Mouse (Mus musculus): ENCODE data around the gene Pclaf. TPM values are rescaled to one million over a fixed set of nuclear protein-coding genes. Genes with fewer than 3 reads are reported as not detected.

The Pclaf gene
- polyA plus RNA-seq, 1 experiment from 2014 or later: 227 TPM

- H3K27ac ChIP-seq: peak overlapping the region; percentile 84
- peak; percentile 68 for ATAC-seq (ENCODE audit: insufficient number of reproducible peaks, insufficient read depth, low FRiP score, low TSS enrichment)
- peak overlapping the region; percentile 71 for H3K9ac ChIP-seq
- 0 out of 2 replicates have a peak, but pooled peaks cover 4% of the 10 kb centered on the region for H3K4me1 ChIP-seq
- peaks cover 10% of the 10 kb centered on the region for H3K36me3 ChIP-seq
- H3K4me2 ChIP-seq (replicated peaks): peak overlapping the region; percentile 83
- under 1% methylated on average over 34 of the region's 34 CpGs for WGBS
- H3K27me3 ChIP-seq: no peaks in the 10 kb centered on the region
- H3K4me3 ChIP-seq: peak overlapping the region; percentile 75
- no peaks in the 10 kb centered on the region for H3K9me3 ChIP-seq
Measured at GRCm38 (mm10) chr9:65909301-65909801, 19.3 kb downstream of the Pclaf start.

GRCm38 (mm10) chr9:65909837-65910236, 19.8 kb downstream of the Pclaf start:
- no peak for ATAC-seq (ENCODE audit: insufficient number of reproducible peaks, insufficient read depth, low FRiP score, low TSS enrichment)
- Histone ChIP-seq H3K27ac (peak overlapping the region; percentile 84), H3K4me1 (0 out of 2 replicates have a peak, but pooled peaks cover 4% of the 10 kb centered on the region)

GRCm38 (mm10) chr9:65913976-65914375, 23.9 kb downstream of the Pclaf start:
- ATAC-seq (ENCODE audit: insufficient number of reproducible peaks, insufficient read depth, low FRiP score, low TSS enrichment): no peak
- no peak overlapping the region for H3K4me2 ChIP-seq (replicated peaks)
- WGBS: 80% methylated on average over 2 of the region's 2 CpGs

More at GRCm38 (mm10) chr9:65909837-65910236, 19.8 kb downstream of the Pclaf start:
- 9% methylated on average over 4 of the region's 4 CpGs for WGBS
- Histone ChIP-seq H3K36me3 (peaks cover 8% of the 10 kb centered on the region), H3K9me3 (no peaks in the 10 kb centered on the region), H3K27me3 (no peaks in the 10 kb centered on the region), H3K4me2 (replicated peaks) (peak overlapping the region; percentile 83), H3K9ac (peak overlapping the region; percentile 71), H3K4me3 (peak overlapping the region; percentile 75)

GRCm38 (mm10) chr9:65917015-65917414, 27.0 kb downstream of the Pclaf start:
- Histone ChIP-seq H3K27me3 (no peaks in the 10 kb centered on the region), H3K27ac (no peak overlapping the region), H3K4me1 (no peaks in the 10 kb centered on the region), H3K36me3 (no peaks in the 10 kb centered on the region), H3K9ac (no peak overlapping the region), H3K9me3 (no peaks in the 10 kb centered on the region), H3K4me3 (no peak overlapping the region), H3K4me2 (replicated peaks) (no peak overlapping the region)
- WGBS: 85% methylated on average over 1 of the region's 1 CpGs
- ATAC-seq (ENCODE audit: insufficient number of reproducible peaks, insufficient read depth, low FRiP score, low TSS enrichment): no peak

More at GRCm38 (mm10) chr9:65913976-65914375, 23.9 kb downstream of the Pclaf start:
- no peak overlapping the region for H3K9ac ChIP-seq
- H3K4me3 ChIP-seq: no peak overlapping the region
- H3K4me1 ChIP-seq: 0 out of 2 replicates have a peak, but pooled peaks cover 4% of the 10 kb centered on the region
- no peaks in the 10 kb centered on the region for H3K36me3 ChIP-seq
- no peaks in the 10 kb centered on the region for H3K9me3 ChIP-seq
- H3K27me3 ChIP-seq: no peaks in the 10 kb centered on the region
- no peak overlapping the region for H3K27ac ChIP-seq

- no peaks in the 10 kb centered on the region for H3K9me3 ChIP-seq
- H3K36me3 ChIP-seq: no peaks in the 10 kb centered on the region
- H3K9ac ChIP-seq: no peak overlapping the region
- no peak overlapping the region for H3K4me3 ChIP-seq
- no peaks in the 10 kb centered on the region for H3K4me1 ChIP-seq
- H3K27ac ChIP-seq: no peak overlapping the region
- H3K27me3 ChIP-seq: no peaks in the 10 kb centered on the region
- no peak overlapping the region for H3K4me2 ChIP-seq (replicated peaks)
- ATAC-seq (ENCODE audit: insufficient number of reproducible peaks, insufficient read depth, low FRiP score, low TSS enrichment): no peak
Measured at GRCm38 (mm10) chr9:65928456-65928855, 38.4 kb downstream of the Pclaf start.

GRCm38 (mm10) chr9:65929826-65930225, 39.8 kb downstream of the Pclaf start:
- H3K36me3 ChIP-seq: no peaks in the 10 kb centered on the region
- ATAC-seq (ENCODE audit: insufficient number of reproducible peaks, insufficient read depth, low FRiP score, low TSS enrichment): no peak
- H3K9ac ChIP-seq: no peak overlapping the region
- H3K27me3 ChIP-seq: no peaks in the 10 kb centered on the region
- no peak overlapping the region for H3K27ac ChIP-seq
- no peaks in the 10 kb centered on the region for H3K9me3 ChIP-seq
- H3K4me3 ChIP-seq: no peak overlapping the region
- no peaks in the 10 kb centered on the region for H3K4me1 ChIP-seq
- no peak overlapping the region for H3K4me2 ChIP-seq (replicated peaks)

- no peak for ATAC-seq (ENCODE audit: insufficient number of reproducible peaks, insufficient read depth, low FRiP score, low TSS enrichment)
- Histone ChIP-seq H3K27ac (no peak overlapping the region), H3K4me1 (no peaks in the 10 kb centered on the region), H3K9me3 (no peaks in the 10 kb centered on the region), H3K4me2 (replicated peaks) (no peak overlapping the region), H3K4me3 (no peak overlapping the region), H3K36me3 (no peaks in the 10 kb centered on the region), H3K9ac (no peak overlapping the region), H3K27me3 (no peaks in the 10 kb centered on the region)
- WGBS: 95% methylated on average over 2 of the region's 2 CpGs
Measured at GRCm38 (mm10) chr9:65937566-65937965, 47.5 kb downstream of the Pclaf start.

GRCm38 (mm10) chr9:65951082-65951587, 61.1 kb downstream of the Pclaf start:
- H3K27me3 ChIP-seq: no peaks in the 10 kb centered on the region
- no peaks in the 10 kb centered on the region for H3K9me3 ChIP-seq
- no peak for ATAC-seq (ENCODE audit: insufficient number of reproducible peaks, insufficient read depth, low FRiP score, low TSS enrichment)
- WGBS: 90% methylated on average over 3 of the region's 3 CpGs
- H3K27ac ChIP-seq: no peak overlapping the region
- no peak overlapping the region for H3K4me2 ChIP-seq (replicated peaks)
- no peak overlapping the region for H3K4me3 ChIP-seq
- no peak overlapping the region for H3K9ac ChIP-seq
- H3K36me3 ChIP-seq: peaks cover 11% of the 10 kb centered on the region; the same call in 1 of the 2 replicates
- H3K4me1 ChIP-seq: no peaks in the 10 kb centered on the region

Other genes with a start within 250 kb of the Pclaf start
- gene Oaz2, start 222.2 kb upstream of the Pclaf start, polyA plus RNA-seq (2016; fragmentation: Nextera tagmentation; extraction: Ambion mirVana): 299 TPM in 2 replicates
- gene Zfp609, start 62.7 kb upstream of the Pclaf start, polyA plus RNA-seq (2016; fragmentation: Nextera tagmentation; extraction: Ambion mirVana): 9.3 and 10.1 TPM in 2 replicates
- 40.9 and 41.5 TPM in 2 replicates for gene Trip4, start 18.6 kb downstream of the Pclaf start, polyA plus RNA-seq (2016; fragmentation: Nextera tagmentation; extraction: Ambion mirVana)
- gene Csnk1g1, start 18.7 kb downstream of the Pclaf start, polyA plus RNA-seq (2016; fragmentation: Nextera tagmentation; extraction: Ambion mirVana): 19.3 and 21.0 TPM in 2 replicates
- gene Ppib, start 170.0 kb downstream of the Pclaf start, polyA plus RNA-seq (2016; fragmentation: Nextera tagmentation; extraction: Ambion mirVana): 523 and 525 TPM in 2 replicates
- gene Snx22, start 179.5 kb downstream of the Pclaf start, polyA plus RNA-seq (2016; fragmentation: Nextera tagmentation; extraction: Ambion mirVana): 6.2 and 7.7 TPM in 2 replicates
- gene Snx1, start 236.3 kb downstream of the Pclaf start, polyA plus RNA-seq (2016; fragmentation: Nextera tagmentation; extraction: Ambion mirVana): 129 and 131 TPM in 2 replicates
- gene Ciao2a, start 236.4 kb downstream of the Pclaf start, polyA plus RNA-seq (2016; fragmentation: Nextera tagmentation; extraction: Ambion mirVana): 166 and 174 TPM in 2 replicates